Mouse (Mus musculus) adrenal gland, postnatal 36 days (tissue): Measurements from ENCODE around the gene Nfia. TPM values are rescaled to one million over a fixed set of nuclear protein-coding genes. Genes with fewer than 3 reads are reported as not detected.

Source experiments
- DNase-seq, 2 experiments: peaks; one replicate each; pipeline ENCODE4 v3.0.0; 2021; ENCODE audit warnings: mixed read lengths in 1 of 2
- total RNA-seq, 2 experiments: library from RNA; stranded (reverse); gene quantifications; 2 replicates each; pipeline ENCODE4 v1.2.3; 2021

The Nfia gene
- total RNA-seq, 2 experiments from 2014 or later: 124 to 204 TPM

- no peak for DNase-seq
Observed at GRCm38 (mm10) chr4:98134027-98134426, 361.5 kb downstream of the Nfia start.

GRCm38 (mm10) chr4:98136072-98136471 lies 363.5 kb downstream of the Nfia start:
- DNase-seq: no peak

- DNase-seq: no peak
Observed at GRCm38 (mm10) chr4:98142879-98143436, 370.4 kb downstream of the Nfia start.

- no peak for DNase-seq
Observed at GRCm38 (mm10) chr4:98150576-98150975, 378.0 kb downstream of the Nfia start.

- DNase-seq: no peak
Observed at GRCm38 (mm10) chr4:98157921-98158320, 385.4 kb downstream of the Nfia start.

GRCm38 (mm10) chr4:98166379-98166778 lies 393.8 kb downstream of the Nfia start:
- DNase-seq: no peak

Other genes with a start within 250 kb of the Nfia start
- not detected for gene E130114P18Rik, start 5.3 kb downstream of the Nfia start, total RNA-seq